Mouse (Mus musculus): ENCODE results near the gene Rimbp3. TPM values are rescaled to one million over a fixed set of nuclear protein-coding genes. Genes with fewer than 3 reads are reported as not detected.

Rimbp3 gene
- 0.12 and 0.17 TPM in 2 replicates for polyA plus RNA-seq (2012; rRNA removed)

GRCm38 (mm10) chr16:17208389-17209361, at the start of gene Rimbp3:
TSS of gene Rimbp3 (plus strand) at chr16:17208603.

GRCm38 (mm10) chr16:17202549-17202948, 5.9 kb upstream of the Rimbp3 start, which contains the start of gene Ube2l3:
TSS of gene Ube2l3 (minus strand) at chr16:17202649.

GRCm38 (mm10) chr16:17232794-17233701, 24.6 kb downstream of the Rimbp3 start, which contains the start of gene Hic2:
TSS of gene Hic2 (plus strand) at chr16:17233572.

Other genes with a start within 250 kb of the Rimbp3 start
- 75.4 and 80.2 TPM in 2 replicates for gene Mapk1, start 225.2 kb upstream of the Rimbp3 start, polyA plus RNA-seq (2012; rRNA removed)
- gene Ypel1, start 138.9 kb upstream of the Rimbp3 start, polyA plus RNA-seq (2012; rRNA removed): 8.8 and 10.2 TPM in 2 replicates
- gene Ppil2, start 97.3 kb upstream of the Rimbp3 start, polyA plus RNA-seq (2012; rRNA removed): 98.1 and 102 TPM in 2 replicates
- 3.1 and 3.6 TPM in 2 replicates for gene 2610318N02Rik, start 83.4 kb upstream of the Rimbp3 start, polyA plus RNA-seq (2012; rRNA removed)
- 120 and 187 TPM in 2 replicates for gene Sdf2l1, start 76.2 kb upstream of the Rimbp3 start, polyA plus RNA-seq (2012; rRNA removed)
- gene Ydjc, start 64.0 kb upstream of the Rimbp3 start, polyA plus RNA-seq (2012; rRNA removed): 27.1 and 39.3 TPM in 2 replicates
- 1.2 and 1.8 TPM in 2 replicates for gene Ccdc116, start 61.4 kb upstream of the Rimbp3 start, polyA plus RNA-seq (2012; rRNA removed)
- 58.7 and 63.1 TPM in 2 replicates for gene Ube2l3, start 6.0 kb upstream of the Rimbp3 start, polyA plus RNA-seq (2012; rRNA removed)
- 3.6 and 4.5 TPM in 2 replicates for gene Hic2, start 25.0 kb downstream of the Rimbp3 start, polyA plus RNA-seq (2012; rRNA removed)
- 33.0 and 34.8 TPM in 2 replicates for gene Tmem191c, start 67.5 kb downstream of the Rimbp3 start, polyA plus RNA-seq (2012; rRNA removed)
- 0.09 and 0.22 TPM in 2 replicates for gene Serpind1, start 122.8 kb downstream of the Rimbp3 start, polyA plus RNA-seq (2012; rRNA removed)
- gene Snap29, start 197.4 kb downstream of the Rimbp3 start, polyA plus RNA-seq (2012; rRNA removed): 2.9 and 3.4 TPM in 2 replicates
- 46.7 and 52.1 TPM in 2 replicates for gene Pi4ka, start 197.7 kb downstream of the Rimbp3 start, polyA plus RNA-seq (2012; rRNA removed)
- 82.8 and 92.6 TPM in 2 replicates for gene Crkl, start 243.4 kb downstream of the Rimbp3 start, polyA plus RNA-seq (2012; rRNA removed)

Measured in ovary, adult 2 months (tissue).